8 mouse cellular contexts compared by ENCODE assay signal in genomic region chr3:121813834-121814233, GRCm38 (mm10). TPM values are rescaled to one million over a fixed set of nuclear protein-coding genes. Genes with fewer than 3 reads are reported as not detected.
DNase-seq lines count a peak whose midpoint lies in the region; ATAC-seq and TF ChIP-seq lines count a peak whose summit lies in the region.

No protein-coding gene starts in this region.

- no peaks in the 10 kb centered on the region for H3K36me3 ChIP-seq in forebrain, embryonic 13.5 days (ENCODE audit: poor library complexity, severe bottlenecking)
- H3K36me3 ChIP-seq in liver, embryonic 13.5 days = no peaks in the 10 kb centered on the region

- peak overlapping the region; percentile 73 for H3K4me2 ChIP-seq in forebrain, embryonic 13.5 days
- peak overlapping the region; percentile 84 for H3K4me2 ChIP-seq in liver, embryonic 13.5 days

- H3K9ac ChIP-seq in forebrain, embryonic 13.5 days = peak overlapping the region; percentile 91; the same call in 1 of the 2 replicates
- H3K9ac ChIP-seq in liver, embryonic 13.5 days = peak overlapping the region; percentile 85

- peak overlapping the region; percentile 99 for H3K27ac ChIP-seq in gastrocnemius, adult 2 months
- H3K27ac ChIP-seq in forebrain, embryonic 13.5 days = no peak overlapping the region
- no peak overlapping the region for H3K27ac ChIP-seq in liver, embryonic 13.5 days

- H3K4me1 ChIP-seq in forebrain, embryonic 13.5 days = peaks cover 26% of the 10 kb centered on the region
- H3K4me1 ChIP-seq in liver, embryonic 13.5 days (replicated peaks) = peaks cover 28% of the 10 kb centered on the region

- DNase-seq in gastrocnemius, adult 2 months = no peak
- no peak for DNase-seq in gastrocnemius, adult 8-10 months (ENCODE audit: low spot score in 2 of 2)
- peak; percentile 15 for DNase-seq in 416B (ENCODE audit: low read depth)
- no peak for DNase-seq in liver, embryonic 13.5 days
- no peak for DNase-seq in ovary, postnatal 10 days (ENCODE audit: low spot score)
- DNase-seq in left cerebral cortex, postnatal 10 days (ENCODE audit: extremely low spot score in 1 of 2, low spot score in 2 of 2) = no peak
- DNase-seq in layer of hippocampus, adult 9-11 months = no peak

- intact Hi-C loops in gastrocnemius, adult 2 months (cut with DNase I) = no loop called here
- intact Hi-C loops in left cerebral cortex, postnatal 10 days (cut with DNase I) = no loop called here

- H3K9me3 ChIP-seq in forebrain, embryonic 13.5 days (replicated peaks) = no peaks in the 10 kb centered on the region
- no peaks in the 10 kb centered on the region for H3K9me3 ChIP-seq in liver, embryonic 13.5 days (replicated peaks)

- ATAC-seq in forebrain, embryonic 13.5 days = no peak
- ATAC-seq in liver, embryonic 13.5 days (ENCODE audit: low read depth) = no peak

- peak overlapping the region; percentile 98 for H3K4me3 ChIP-seq in gastrocnemius, adult 2 months
- H3K4me3 ChIP-seq in forebrain, embryonic 13.5 days = peak overlapping the region; percentile 81
- peak overlapping the region; percentile 82 for H3K4me3 ChIP-seq in liver, embryonic 13.5 days (replicated peaks)

- H3K27me3 ChIP-seq in forebrain, embryonic 13.5 days = no peaks in the 10 kb centered on the region
- no peaks in the 10 kb centered on the region for H3K27me3 ChIP-seq in liver, embryonic 13.5 days

- no peak for TF ChIP-seq CTCF in gastrocnemius, adult 2 months (IDR thresholded peaks at IDR 0.05)

- 62% methylated on average over 5 of the region's 5 CpGs for WGBS in forebrain, embryonic 13.5 days
- WGBS in liver, embryonic 13.5 days (ENCODE audit: insufficient replicate concordance) = 54% methylated on average over 5 of the region's 5 CpGs

RNA-seq across cellular contexts. Expression of gene Abcd3, which starts 1.3 kb away (rescaled TPM):
- 10 to 100 TPM; 36.9 to 52.0 TPM for total RNA-seq in gastrocnemius, adult 2 months (2021)
- 10 to 100 TPM; 33.2 to 39.3 (median 34.6) TPM for total RNA-seq in gastrocnemius, adult 8-10 months (2022)
- 60.1 and 64.1 TPM in 2 replicates for polyA plus RNA-seq in forebrain, embryonic 13.5 days (2015; fragmentation: Nextera tagmentation; extraction: Ambion mirVana)
- 20.7 and 27.9 TPM in 2 replicates for polyA plus RNA-seq in liver, embryonic 13.5 days (2015; fragmentation: Nextera tagmentation; extraction: Ambion mirVana)
- total RNA-seq in left cerebral cortex, postnatal 10 days (2021) = 10 to 100 TPM; 67.8 to 69.8 TPM
